Mouse (Mus musculus): Measurements from ENCODE around the gene Rhox2h. TPM values are rescaled to one million over a fixed set of nuclear protein-coding genes. Genes with fewer than 3 reads are reported as not detected.

The Rhox2h gene
- not detected in 2 replicates for polyA plus RNA-seq (2012; rRNA removed)

GRCm38 (mm10) chrX:37673177-37673576 is at the start of gene Rhox2h:
Gene Rhox2h (minus strand): TSS chrX:37673277.

GRCm38 (mm10) chrX:37668664-37669063 is 4.4 kb downstream of the Rhox2h start, which contains the start of gene Rhox3h:
Gene Rhox3h (minus strand): TSS chrX:37668764.

GRCm38 (mm10) chrX:37651227-37651626 is 21.9 kb downstream of the Rhox2h start, which contains the start of gene Rhox4g:
Gene Rhox4g (minus strand): TSS chrX:37651327.

GRCm38 (mm10) chrX:37643370-37643769 is 29.7 kb downstream of the Rhox2h start, which contains the start of gene Rhox2g:
Gene Rhox2g (minus strand): TSS chrX:37643470.

GRCm38 (mm10) chrX:37628512-37628911 is 44.6 kb downstream of the Rhox2h start, which contains the start of gene Rhox3g:
Gene Rhox3g (minus strand): TSS chrX:37628612.

Other genes starting within 250 kb of the Rhox2h start
- gene Rhox4b, start 240.8 kb downstream of the Rhox2h start, polyA plus RNA-seq (2012; rRNA removed), result not detected in 2 replicates
- gene Rhox2c, start 219.6 kb downstream of the Rhox2h start, polyA plus RNA-seq (2012; rRNA removed), result not detected in 2 replicates
- gene Rhox3c, start 214.7 kb downstream of the Rhox2h start, polyA plus RNA-seq (2012; rRNA removed), result not detected in 2 replicates
- gene Rhox4c, start 192.9 kb downstream of the Rhox2h start, polyA plus RNA-seq (2012; rRNA removed), result not detected in 2 replicates
- gene Rhox2d, start 179.8 kb downstream of the Rhox2h start, polyA plus RNA-seq (2012; rRNA removed), result not detected in 2 replicates
- not detected in 2 replicates for gene Rhox4d, start 158.9 kb downstream of the Rhox2h start, polyA plus RNA-seq (2012; rRNA removed)
- gene Rhox2e, start 142.8 kb downstream of the Rhox2h start, polyA plus RNA-seq (2012; rRNA removed), result not detected in 2 replicates
- not detected in 2 replicates for gene Rhox3e, start 131.3 kb downstream of the Rhox2h start, polyA plus RNA-seq (2012; rRNA removed)
- gene Rhox4e, start 115.9 kb downstream of the Rhox2h start, polyA plus RNA-seq (2012; rRNA removed), result not detected in 2 replicates
- not detected in 2 replicates for gene Rhox2f, start 101.9 kb downstream of the Rhox2h start, polyA plus RNA-seq (2012; rRNA removed)
- gene Rhox3f, start 92.3 kb downstream of the Rhox2h start, polyA plus RNA-seq (2012; rRNA removed), result not detected in 2 replicates
- gene Rhox4f, start 65.6 kb downstream of the Rhox2h start, polyA plus RNA-seq (2012; rRNA removed), result not detected in 2 replicates
- not detected in 2 replicates for gene Rhox3g, start 44.7 kb downstream of the Rhox2h start, polyA plus RNA-seq (2012; rRNA removed)
- not detected in 2 replicates for gene Rhox2g, start 29.8 kb downstream of the Rhox2h start, polyA plus RNA-seq (2012; rRNA removed)
- gene Rhox4g, start 21.9 kb downstream of the Rhox2h start, polyA plus RNA-seq (2012; rRNA removed), result not detected in 2 replicates
- gene Rhox3h, start 4.5 kb downstream of the Rhox2h start, polyA plus RNA-seq (2012; rRNA removed), result not detected in 2 replicates
- gene Rhox5, start 131.6 kb upstream of the Rhox2h start, polyA plus RNA-seq (2012; rRNA removed), result not detected in 2 replicates
- gene Rhox6, start 153.6 kb upstream of the Rhox2h start, polyA plus RNA-seq (2012; rRNA removed), result not detected in 2 replicates
- gene Rhox7a, start 158.4 kb upstream of the Rhox2h start, polyA plus RNA-seq (2012; rRNA removed), result not detected in 2 replicates
- gene Rhox8, start 205.7 kb upstream of the Rhox2h start, polyA plus RNA-seq (2012; rRNA removed), result 0.26 and 0.81 TPM in 2 replicates
- gene Rhox7b, start 224.0 kb upstream of the Rhox2h start, polyA plus RNA-seq (2012; rRNA removed), result not detected in 2 replicates
- gene Rhox9, start 228.5 kb upstream of the Rhox2h start, polyA plus RNA-seq (2012; rRNA removed), result not detected in 2 replicates